Mouse (Mus musculus): ENCODE data around the gene Cep162.

- no peak for TF ChIP-seq EP300 (IDR thresholded peaks at IDR 0.05; ENCODE audit: low read depth)
- TF ChIP-seq CTCF (IDR thresholded peaks at IDR 0.05; ENCODE audit: low read depth) = no peak
Measured at GRCm38 (mm10) chr9:87143076-87143475, 112.3 kb downstream of the Cep162 start.
